ENCODE assay signal across 8 mouse cellular contexts in genomic region chrX:155340654-155341053, GRCm38 (mm10). TPM values are rescaled to one million over a fixed set of nuclear protein-coding genes. Genes with fewer than 3 reads are reported as not detected.
DNase-seq lines count a peak whose midpoint lies in the region; ATAC-seq and TF ChIP-seq lines count a peak whose summit lies in the region.

Prdx4 (minus strand) TSS chrX:155340754.

- H3K27ac ChIP-seq in testis, adult 2 months (ENCODE audit: control insufficient read depth, insufficient read depth, low read depth, low read length), result peak within 1 kb of the TSS; percentile 81
- no peak within 1 kb of the TSS for H3K27ac ChIP-seq in embryonic facial prominence, embryonic 14.5 days (replicated peaks; ENCODE audit: low read depth, low read length)
- H3K27ac ChIP-seq in limb, embryonic 15.5 days, result no peak within 1 kb of the TSS
- no peak within 1 kb of the TSS for H3K27ac ChIP-seq in stomach, embryonic 15.5 days

- TF ChIP-seq POLR2A in testis, adult 2 months (IDR thresholded peaks at IDR 0.05; ENCODE audit: control insufficient read depth, low read depth, low read length), result peak; percentile 40; the same call in 1 of the 2 replicates

- no peaks in the 10 kb centered on the region for H3K4me1 ChIP-seq in testis, adult 2 months (ENCODE audit: control insufficient read depth, insufficient read depth, low read length)
- no peaks in the 10 kb centered on the region for H3K4me1 ChIP-seq in embryonic facial prominence, embryonic 14.5 days (ENCODE audit: control insufficient read depth, insufficient read depth, low read length)
- H3K4me1 ChIP-seq in limb, embryonic 15.5 days, result no peaks in the 10 kb centered on the region
- H3K4me1 ChIP-seq in stomach, embryonic 15.5 days, result no peaks in the 10 kb centered on the region

- H3K27me3 ChIP-seq in testis, adult 2 months (ENCODE audit: control insufficient read depth, insufficient read depth, low read length), result no peaks in the 10 kb centered on the region
- H3K27me3 ChIP-seq in embryonic facial prominence, embryonic 14.5 days (replicated peaks; ENCODE audit: control insufficient read depth, insufficient read depth, low read length), result no peaks in the 10 kb centered on the region
- no peaks in the 10 kb centered on the region for H3K27me3 ChIP-seq in limb, embryonic 15.5 days
- H3K27me3 ChIP-seq in stomach, embryonic 15.5 days (replicated peaks), result no peaks in the 10 kb centered on the region

- no peaks in the 10 kb centered on the region for H3K36me3 ChIP-seq in testis, adult 2 months (ENCODE audit: control insufficient read depth, insufficient read depth, low read length)
- no peaks in the 10 kb centered on the region for H3K36me3 ChIP-seq in embryonic facial prominence, embryonic 14.5 days (ENCODE audit: control insufficient read depth, insufficient read depth, low read length)
- no peaks in the 10 kb centered on the region for H3K36me3 ChIP-seq in limb, embryonic 15.5 days
- no peaks in the 10 kb centered on the region for H3K36me3 ChIP-seq in stomach, embryonic 15.5 days

- TF ChIP-seq CTCF in testis, adult 2 months (IDR thresholded peaks at IDR 0.05; ENCODE audit: control insufficient read depth, insufficient read depth, insufficient replicate concordance, low read depth, low read length), result no peak

- no peak for ATAC-seq in embryonic facial prominence, embryonic 14.5 days (ENCODE audit: low read depth)
- ATAC-seq in hematopoietic stem cell, adult 5-6 weeks (replicated peaks in 1 of 2; ENCODE audit: insufficient read depth in 1 of 2, low FRiP score in 2 of 2, low TSS enrichment in 1 of 2, low read depth in 1 of 2, poor library complexity in 2 of 2, severe bottlenecking in 2 of 2), result no peak
- ATAC-seq in limb, embryonic 15.5 days (ENCODE audit: insufficient number of reproducible peaks, low FRiP score, low TSS enrichment, low read depth), result no peak
- no peak for ATAC-seq in stomach, embryonic 15.5 days (ENCODE audit: insufficient read depth, low FRiP score, low read depth)

- no peak within 1 kb of the TSS for H3K4me2 ChIP-seq in embryonic facial prominence, embryonic 14.5 days (ENCODE audit: low read depth, low read length)
- no peak within 1 kb of the TSS for H3K4me2 ChIP-seq in limb, embryonic 15.5 days
- no peak within 1 kb of the TSS for H3K4me2 ChIP-seq in stomach, embryonic 15.5 days

- no peaks in the 10 kb centered on the region for H3K9me3 ChIP-seq in embryonic facial prominence, embryonic 14.5 days (ENCODE audit: control insufficient read depth, low read length)
- no peaks in the 10 kb centered on the region for H3K9me3 ChIP-seq in limb, embryonic 15.5 days
- no peaks in the 10 kb centered on the region for H3K9me3 ChIP-seq in stomach, embryonic 15.5 days

- H3K9ac ChIP-seq in embryonic facial prominence, embryonic 14.5 days (ENCODE audit: low read depth, low read length), result no peak within 1 kb of the TSS
- no peak within 1 kb of the TSS for H3K9ac ChIP-seq in limb, embryonic 15.5 days
- no peak within 1 kb of the TSS for H3K9ac ChIP-seq in stomach, embryonic 15.5 days

- peak within 1 kb of the TSS; percentile 87 for H3K4me3 ChIP-seq in testis, adult 2 months (ENCODE audit: control insufficient read depth, low read depth, low read length)
- no peak within 1 kb of the TSS for H3K4me3 ChIP-seq in embryonic facial prominence, embryonic 14.5 days (ENCODE audit: low read depth, low read length)
- no peak within 1 kb of the TSS for H3K4me3 ChIP-seq in limb, embryonic 15.5 days
- no peak within 1 kb of the TSS for H3K4me3 ChIP-seq in stomach, embryonic 15.5 days (replicated peaks)

- no peak for DNase-seq in testis, postnatal 14 days (ENCODE audit: low spot score)
- no peak for DNase-seq in embryonic facial prominence, embryonic 14.5 days (ENCODE audit: low spot score)
- no peak for DNase-seq in MN1 (ENCODE audit: low spot score)
- DNase-seq in right cerebral cortex, postnatal 4 days, result no peak

RNA-seq across cellular contexts. Expression of gene Prdx4, which starts in this region (rescaled TPM):
- polyA plus RNA-seq in testis, adult 2 months (2012; rRNA removed), result 133 and 179 TPM in 2 replicates
- polyA plus RNA-seq in embryonic facial prominence, embryonic 14.5 days (2014; fragmentation: Nextera tagmentation; extraction: Ambion mirVana), result 322 and 325 TPM in 2 replicates
- 41.3 and 94.8 TPM in 2 replicates for total RNA-seq in hematopoietic stem cell, adult 5-6 weeks (2017)
- polyA plus RNA-seq in limb, embryonic 15.5 days (2015; fragmentation: Nextera tagmentation; extraction: Ambion mirVana), result 306 and 308 TPM in 2 replicates
- polyA plus RNA-seq in stomach, embryonic 15.5 days (2015; fragmentation: Nextera tagmentation; extraction: Ambion mirVana), result 288 and 317 TPM in 2 replicates
